Mouse (Mus musculus) heart, adult 9 months (tissue): Measurements from ENCODE around the gene Mrpl40.
"Not testable (repeated sequence)": the region's sequence is repeated elsewhere in the genome, so short reads cannot be mapped to it uniquely, and the experiment has no call there.

ENCODE experiments used
- DNase-seq, 2 experiments: peaks; one replicate each; pipeline ENCODE4 v3.0.0; 2022; ENCODE audit warnings: low spot score in 2 of 2

The Mrpl40 gene

DNA sequence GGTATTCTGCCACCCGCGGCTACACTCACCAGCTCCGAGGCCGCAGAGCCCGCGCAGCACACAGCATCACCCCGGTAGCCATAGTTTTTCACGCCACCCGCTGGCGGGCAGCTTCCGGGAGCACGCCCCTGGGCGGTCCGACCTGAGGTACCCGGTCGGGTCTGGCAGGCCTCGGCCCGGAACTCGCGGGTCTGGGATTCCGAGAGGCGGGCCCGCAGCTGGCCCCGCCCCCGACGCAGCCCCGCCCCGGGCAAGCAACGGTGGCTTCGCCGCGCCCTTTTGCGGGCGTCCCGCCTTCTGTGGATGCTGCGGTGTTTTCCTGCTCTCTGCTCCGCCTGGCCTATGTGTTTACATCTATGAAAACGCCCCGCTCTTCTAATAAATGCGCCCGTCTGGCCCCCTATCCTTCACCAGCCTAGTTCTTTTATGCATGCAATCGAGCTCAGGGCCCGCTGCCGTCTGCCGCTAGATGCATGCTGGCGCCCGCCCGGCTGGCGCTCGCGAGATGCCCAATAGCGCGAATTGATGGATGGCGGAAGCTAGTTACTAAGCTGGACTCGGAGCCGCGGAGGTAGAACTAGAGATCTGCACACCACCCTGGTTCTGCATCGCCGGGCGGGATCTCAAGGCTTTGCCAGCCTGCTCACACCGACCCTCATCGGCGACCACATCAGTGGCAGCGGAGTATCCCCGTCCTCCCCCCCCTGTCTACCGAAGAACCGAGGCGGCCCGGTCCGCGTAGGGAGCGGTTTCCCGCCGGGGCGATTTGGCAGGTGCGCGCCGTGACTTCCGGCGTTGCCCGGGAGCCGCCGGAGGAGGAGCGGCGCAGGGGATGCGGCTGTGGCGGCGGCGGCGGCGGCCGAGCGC is at the start of gene Mrpl40, which contains the start of gene Hira:
Gene Mrpl40, minus strand, starts transcription at position 421 of the 867 bp plus-strand sequence.
Gene Hira, plus strand, starts transcription at position 596 of the 867 bp plus-strand sequence.
- peak; percentile 95 for DNase-seq

- no peak for DNase-seq
These were observed 45.1 kb upstream of the Mrpl40 start for GRCm38 (mm10) chr16:18921771-18922170.

DNA sequence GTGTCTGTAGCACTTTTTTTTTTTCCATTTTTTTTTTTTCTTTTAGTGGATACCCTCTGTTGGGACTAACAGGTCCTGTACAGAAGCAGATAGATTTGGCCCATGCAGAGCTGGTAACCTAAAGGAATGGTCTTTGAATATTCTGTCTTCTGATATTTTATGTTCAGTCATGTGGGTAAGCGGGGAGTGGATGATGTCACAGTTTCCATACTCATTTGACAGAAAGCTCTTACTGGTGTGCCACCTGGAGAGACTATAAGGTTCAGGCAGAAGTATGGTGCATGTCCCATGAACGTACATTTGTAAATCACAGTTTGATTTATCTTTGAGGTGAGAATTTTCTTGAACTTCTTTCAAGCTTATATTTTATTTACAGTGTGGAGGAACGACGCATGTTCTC is 39.4 kb upstream of the Mrpl40 start:
- DNase-seq = no peak

GRCm38 (mm10) chr16:18905648-18906047 is 29.0 kb upstream of the Mrpl40 start:
- DNase-seq = no peak

- peak; percentile 21 to 46 for DNase-seq
These were observed 19.8 kb upstream of the Mrpl40 start for GRCm38 (mm10) chr16:18896429-18896828.

- DNase-seq = no peak
These were observed 18.6 kb upstream of the Mrpl40 start for GRCm38 (mm10) chr16:18895249-18895648.

- DNase-seq = no peak
These were observed 17.2 kb upstream of the Mrpl40 start for GRCm38 (mm10) chr16:18893840-18894372.

GRCm38 (mm10) chr16:18884044-18884443 is 7.4 kb upstream of the Mrpl40 start:
- DNase-seq = no peak

DNA sequence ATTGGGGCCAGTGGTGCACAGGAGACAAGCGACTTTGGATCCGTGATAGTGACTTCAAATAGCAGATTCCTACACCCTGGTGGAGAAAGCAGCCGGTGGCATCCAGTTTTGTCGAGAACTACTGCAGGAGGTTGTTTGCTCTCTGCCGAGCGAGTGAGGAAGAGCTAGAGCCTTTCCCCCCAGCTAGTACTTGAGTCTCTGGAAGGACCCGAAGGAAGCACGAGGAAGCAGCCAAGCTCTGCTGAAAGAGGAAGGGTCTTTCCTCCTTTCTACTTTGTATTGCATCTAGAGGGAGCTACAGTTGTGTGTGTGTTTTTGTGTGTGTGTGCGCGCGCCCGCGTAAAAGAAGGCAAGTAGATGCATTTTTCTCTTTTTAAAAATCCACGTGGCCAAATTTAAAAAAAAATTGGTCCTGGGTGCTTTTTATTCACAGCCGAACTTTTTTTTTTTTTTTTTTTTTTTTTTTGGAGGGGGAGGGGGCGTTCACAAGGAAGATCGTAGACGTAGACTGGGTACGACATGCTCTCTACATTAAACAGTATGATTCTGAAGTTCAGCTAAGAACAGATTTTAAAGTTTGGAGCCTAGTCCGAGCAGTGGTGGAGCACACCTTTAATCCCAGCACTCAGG is 1.5 kb upstream of the Mrpl40 start:
- DNase-seq = no peak

DNA sequence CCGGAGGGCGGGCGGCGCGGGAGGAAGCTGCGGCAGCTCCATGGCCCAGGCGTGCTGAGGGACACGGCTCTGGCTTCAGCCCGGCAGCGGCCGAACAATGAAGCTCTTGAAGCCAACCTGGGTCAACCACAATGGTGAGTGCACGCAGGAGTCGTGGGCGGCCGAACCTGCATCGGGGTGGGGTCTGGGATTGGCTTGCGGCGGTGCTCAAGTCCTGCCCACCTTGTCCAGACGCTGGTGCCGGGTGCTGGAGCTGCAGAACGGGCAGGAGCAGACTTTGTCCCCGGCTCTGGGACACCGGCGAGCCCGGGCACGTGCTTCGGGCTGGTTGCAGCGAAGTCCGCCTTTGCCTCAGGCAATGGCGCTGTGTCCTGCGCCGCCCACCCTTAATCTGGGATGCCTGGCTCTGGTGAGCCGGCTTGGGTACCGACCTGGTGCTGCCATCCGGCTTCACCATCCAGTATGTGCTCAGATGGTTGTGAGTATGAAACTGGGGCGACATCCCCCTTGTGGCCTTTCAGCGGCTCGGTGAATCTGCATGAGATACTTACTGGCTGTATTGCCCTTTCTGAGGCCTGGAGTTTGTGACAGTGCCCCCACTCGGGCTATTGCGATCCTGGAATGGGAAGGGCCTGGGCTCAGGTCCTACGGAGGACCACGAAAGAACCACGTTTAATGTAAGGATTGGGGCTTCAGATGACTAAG is 876 bp upstream of the Mrpl40 start:
- DNase-seq = peak; percentile 27 to 31

DNA sequence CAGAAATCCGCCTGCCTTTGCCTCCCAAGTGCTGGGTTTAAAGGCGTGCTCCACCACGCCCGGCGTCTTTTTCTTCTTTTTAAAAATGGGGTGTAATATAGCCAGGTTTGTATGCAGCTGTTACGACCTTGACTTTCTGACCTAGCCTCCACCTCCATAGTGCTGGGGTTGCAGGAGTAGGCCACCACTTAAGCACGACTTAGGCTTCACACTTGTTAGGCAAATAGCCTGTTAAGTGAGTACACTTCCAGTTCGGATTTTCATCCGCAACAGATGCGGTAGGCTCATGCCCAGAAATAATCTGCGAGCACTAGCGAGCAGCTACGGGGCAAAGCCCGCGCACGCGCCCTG is 596 bp downstream of the Mrpl40 start:
- no peak for DNase-seq

DNA sequence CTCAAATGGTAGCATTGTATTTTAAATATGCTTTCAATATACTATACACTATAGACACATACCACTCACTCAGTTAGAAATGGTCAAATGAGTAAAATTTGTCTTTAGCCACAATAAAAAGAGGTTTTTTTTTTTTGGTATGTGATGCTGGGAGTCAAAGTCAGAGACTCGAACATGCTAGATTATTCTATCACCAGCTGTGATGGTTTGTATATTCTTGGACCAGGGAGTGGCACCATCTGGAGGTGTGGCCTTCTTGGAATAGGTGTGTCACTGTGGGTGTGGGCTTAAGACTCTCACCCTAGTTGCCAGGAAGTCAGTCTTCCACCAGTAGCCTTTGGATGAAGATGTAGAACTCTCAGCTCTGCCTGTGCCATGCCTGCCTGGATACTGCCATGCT is 6.2 kb downstream of the Mrpl40 start:
- DNase-seq = not testable (repeated sequence)

- DNase-seq = peak; percentile 73 to 76
These were observed 16.5 kb downstream of the Mrpl40 start for GRCm38 (mm10) chr16:18860186-18860585.

DNA sequence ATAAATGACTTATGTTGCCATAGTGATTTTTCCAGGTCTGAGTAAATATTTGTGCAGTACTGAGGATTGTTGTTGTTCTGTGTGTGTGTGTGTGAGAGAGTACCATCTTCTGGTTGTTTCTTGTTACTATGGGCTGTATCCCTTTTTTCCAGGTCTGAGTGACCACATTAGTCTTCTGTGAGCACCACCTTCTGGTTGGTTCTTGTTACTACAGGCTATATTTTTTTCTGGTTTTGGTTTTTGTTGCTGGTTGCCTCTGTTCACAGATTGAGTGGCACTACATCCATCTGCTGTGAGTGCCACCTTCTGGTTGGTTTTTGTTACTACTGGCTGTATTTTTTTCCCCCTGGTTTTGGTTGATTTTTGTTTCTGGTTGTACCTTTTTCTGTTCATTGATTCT is 18.1 kb downstream of the Mrpl40 start:
- peak; percentile 44 to 74 for DNase-seq

GRCm38 (mm10) chr16:18849521-18850190 is 27.0 kb downstream of the Mrpl40 start:
- DNase-seq = not testable (repeated sequence)

DNA sequence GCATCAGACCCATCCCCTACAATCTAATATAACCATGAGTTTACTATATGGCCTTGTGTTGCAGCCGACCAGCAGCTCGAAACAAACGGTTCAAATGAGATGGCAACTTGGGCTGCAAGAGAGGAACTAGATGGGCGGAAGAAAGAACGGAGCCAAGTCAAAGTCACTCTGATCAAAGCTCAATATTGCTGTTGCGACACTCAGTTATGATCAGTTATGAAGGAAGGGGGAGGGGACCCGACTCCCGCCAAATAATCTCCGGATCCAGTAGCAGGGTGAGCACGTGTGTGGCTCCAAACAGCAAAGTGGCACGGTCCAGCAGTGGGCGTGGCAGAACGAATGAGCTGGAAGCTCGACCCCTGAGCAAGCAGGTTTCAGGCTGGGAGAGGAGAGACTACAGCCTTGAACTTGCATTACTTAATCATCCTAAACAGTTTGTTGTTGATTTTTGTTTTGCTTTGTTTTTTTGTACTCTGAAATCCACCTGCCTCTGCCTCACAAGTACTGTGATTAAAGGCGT is 30.3 kb downstream of the Mrpl40 start:
- DNase-seq = no peak

DNA sequence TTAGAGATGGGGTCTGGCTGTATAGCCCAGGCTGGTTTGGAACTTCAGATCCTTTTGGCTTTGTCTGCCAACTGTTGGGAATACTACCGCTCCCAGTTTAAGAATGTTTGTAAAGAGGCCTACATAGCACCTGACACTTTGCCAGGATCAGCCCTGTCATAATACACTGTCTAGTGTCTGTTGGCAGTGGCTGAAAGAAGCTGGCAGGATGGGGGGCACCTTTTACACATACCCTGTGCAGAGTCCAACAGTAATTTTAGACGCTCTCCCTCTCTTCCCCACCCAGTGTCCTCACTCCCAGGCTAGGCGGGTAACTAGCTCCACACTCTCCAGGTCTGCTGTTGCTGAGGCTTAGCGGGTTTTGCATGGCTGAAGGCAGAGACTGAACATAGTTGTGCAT is 38.3 kb downstream of the Mrpl40 start:
- peak; percentile 14 to 36 for DNase-seq

GRCm38 (mm10) chr16:18836468-18837208 is 40.0 kb downstream of the Mrpl40 start, which contains the start of the genes 2510002D24Rik and Gm28539:
Gene 2510002D24Rik, plus strand, starts transcription at chr16:18836578.
Gene Gm28539, plus strand, starts transcription at chr16:18836584.
- peak; percentile 93 to 96 for DNase-seq

- no peak for DNase-seq
These were observed 40.6 kb downstream of the Mrpl40 start for GRCm38 (mm10) chr16:18836073-18836467.

DNA sequence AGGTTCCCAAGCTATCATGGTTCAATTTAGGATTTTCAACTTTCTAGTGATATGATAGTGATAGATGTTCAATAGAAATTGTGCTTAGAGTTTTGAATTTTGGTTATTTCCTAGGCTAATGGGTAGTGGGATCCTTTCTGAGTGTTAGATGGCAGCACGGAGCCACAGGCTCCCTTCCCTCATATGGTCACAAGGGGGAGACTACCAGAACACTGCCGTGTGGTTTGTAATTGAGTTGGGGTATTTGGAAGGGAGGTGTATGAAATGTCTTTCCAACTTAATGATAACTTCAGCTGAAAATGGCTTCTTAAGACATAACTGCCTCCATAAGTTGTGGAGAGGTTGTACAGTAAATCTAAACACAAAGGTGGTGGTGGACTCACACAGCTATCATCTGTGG is 43.2 kb downstream of the Mrpl40 start:
- DNase-seq = no peak

DNA sequence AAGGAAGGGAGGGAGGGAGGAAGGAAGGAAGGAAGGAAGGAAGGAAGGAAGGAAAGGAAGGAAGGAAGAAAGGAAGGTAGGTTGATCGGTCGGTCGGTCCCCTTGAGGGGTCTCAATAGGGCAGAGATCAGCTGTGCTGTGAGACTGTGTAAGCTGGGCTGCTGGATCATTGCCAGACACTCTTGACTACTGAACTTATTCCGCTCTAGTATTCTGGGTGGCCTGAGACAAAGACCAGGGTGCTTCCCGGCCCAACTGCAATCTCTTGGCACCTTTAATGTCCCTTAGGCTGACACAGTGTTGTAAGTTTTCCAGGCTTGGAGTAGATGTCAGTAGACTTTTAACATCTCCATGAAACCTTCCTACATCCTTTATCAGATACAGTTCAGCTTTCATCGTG is 47.6 kb downstream of the Mrpl40 start:
- no peak for DNase-seq
